Mouse (Mus musculus): Measurements from ENCODE around the gene Gm47791.

DNA sequence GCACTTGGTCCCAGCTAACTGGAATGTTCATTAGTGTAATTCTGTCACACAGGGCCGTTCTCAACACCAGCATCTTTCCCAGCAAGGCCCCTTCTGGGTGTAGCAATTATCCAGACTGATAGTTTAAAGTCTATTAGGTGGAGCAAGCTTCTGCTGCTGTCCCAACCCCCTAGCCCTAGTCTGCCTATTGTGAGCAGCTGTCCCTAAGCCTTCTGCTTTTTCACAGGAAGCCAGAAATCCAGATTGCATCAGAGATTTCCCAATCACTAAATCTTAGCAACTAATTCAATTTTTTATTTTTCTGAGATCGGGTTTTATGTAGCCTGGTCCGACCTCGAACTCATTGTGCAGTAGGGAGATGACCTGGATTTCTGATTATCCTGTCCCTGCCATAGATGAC lies 27.9 kb upstream of the Gm47791 start:
- TF ChIP-seq CTCF (IDR thresholded peaks at IDR 0.05; ENCODE audit: low read depth, low read length): no peak
- TF ChIP-seq GATA1 (IDR thresholded peaks at IDR 0.05; ENCODE audit: borderline replicate concordance, low read length): no peak
- no peak for TF ChIP-seq POLR2AphosphoS5 (IDR thresholded peaks at IDR 0.05; ENCODE audit: insufficient replicate concordance, low read depth, low read length)
- TF ChIP-seq TAL1 (conservative IDR thresholded peaks at IDR 0.05; ENCODE audit: low read depth, low read length): no peak
- no peak for TF ChIP-seq GATA2 (IDR thresholded peaks at IDR 0.05; ENCODE audit: borderline replicate concordance, low read depth, low read length)

All from G1E (cell line).